Mouse (Mus musculus) midbrain, embryonic 12.5 days (tissue): Measurements from ENCODE around the gene Sptlc2. TPM values are rescaled to one million over a fixed set of nuclear protein-coding genes. Genes with fewer than 3 reads are reported as not detected.

ENCODE experiments used
- ATAC-seq: fragments of 200-750 bp; cut with Nextera tagmentation; 2 replicates; pipeline ENCODE4 v1.8.0; 2017; ENCODE audit warnings: low read depth, moderate TSS enrichment, moderate library complexity; ENCODE audit not compliant: low FRiP score
- H3K27ac ChIP-seq: fragments of 300-500 bp; sonication (generic); replicated peaks from 2 replicates; pipeline ENCODE4 v1.5.1; 2016; ENCODE audit warnings: mild to moderate bottlenecking
- H3K27me3 ChIP-seq: fragments of 300-500 bp; sonication (generic); 2 replicates; pipeline ENCODE4 v1.6.1; 2016; ENCODE audit warnings: mild to moderate bottlenecking
- H3K36me3 ChIP-seq: fragments of 300-500 bp; sonication (generic); 2 replicates; pipeline ENCODE4 v1.6.1; 2016
- H3K4me1 ChIP-seq: fragments of 300-500 bp; sonication (generic); 2 replicates; pipeline ENCODE4 v1.6.1; 2016
- H3K4me2 ChIP-seq: fragments of 300-500 bp; sonication (generic); replicated peaks from 2 replicates; pipeline ENCODE4 v1.6.1; 2016; ENCODE audit warnings: mild to moderate bottlenecking, moderate library complexity
- H3K4me3 ChIP-seq: fragments of 300-500 bp; sonication (generic); 2 replicates; pipeline ENCODE4 v1.5.1; 2016; ENCODE audit warnings: mild to moderate bottlenecking
- H3K9ac ChIP-seq: fragments of 300-500 bp; sonication (generic); replicated peaks from 2 replicates; pipeline ENCODE4 v1.6.1; 2016; ENCODE audit warnings: mild to moderate bottlenecking, moderate library complexity
- H3K9me3 ChIP-seq: fragments of 300-500 bp; sonication (generic); 2 replicates; pipeline ENCODE4 v1.6.1; 2016; ENCODE audit warnings: mild to moderate bottlenecking
- WGBS: fragments of 180-500 bp; shearing (Covaris S2); methylation state at CpG from one replicate; pipeline ENCODE4 v1.1.7; 2016; 5-methylcytosine and 5-hydroxymethylcytosine counted together
- polyA plus RNA-seq: library from polyadenylated mRNA; unstranded; fragments of >200 nt; fragmentation: Nextera tagmentation; extraction: Ambion mirVana; gene quantifications from 2 replicates; pipeline ENCODE4 v1.2.1, GENCODE M21; 2016

Sptlc2 gene
- polyA plus RNA-seq, 1 experiment from 2014 or later: 65.2 TPM

- Histone ChIP-seq H3K4me3 (no peak overlapping the region), H3K27ac (no peak overlapping the region), H3K4me2 (no peak overlapping the region), H3K36me3 (no peaks in the 10 kb centered on the region), H3K4me1 (no peaks in the 10 kb centered on the region), H3K9ac (no peak overlapping the region), H3K27me3 (no peaks in the 10 kb centered on the region), H3K9me3 (no peaks in the 10 kb centered on the region)
- ATAC-seq: no peak
- WGBS: 86% methylated on average over 4 of the region's 4 CpGs
These were observed 5.4 kb upstream of the Sptlc2 start for GRCm38 (mm10) chr12:87393447-87394145.

DNA sequence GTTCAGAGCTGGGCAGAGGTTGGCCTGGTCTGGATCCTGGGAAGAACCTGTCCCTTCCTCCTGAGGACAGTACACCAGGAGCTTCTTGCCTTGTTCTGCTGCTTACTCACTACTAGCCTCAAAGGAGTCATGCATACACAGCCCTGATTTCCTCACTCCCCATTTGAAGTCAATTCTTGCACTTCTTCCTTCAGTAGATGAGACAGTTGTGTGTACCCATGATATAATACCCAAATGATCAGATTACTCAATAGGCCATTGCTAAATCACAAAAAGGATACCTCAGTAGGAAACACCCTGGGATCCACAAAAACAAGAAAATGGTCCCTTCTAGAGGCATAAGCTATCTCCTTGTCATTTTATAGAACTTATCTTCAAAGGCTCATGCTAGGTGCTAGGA is 3.2 kb upstream of the Sptlc2 start:
- no peak overlapping the region for H3K9ac ChIP-seq
- ATAC-seq: no peak
- H3K9me3 ChIP-seq: no peaks in the 10 kb centered on the region

DNA sequence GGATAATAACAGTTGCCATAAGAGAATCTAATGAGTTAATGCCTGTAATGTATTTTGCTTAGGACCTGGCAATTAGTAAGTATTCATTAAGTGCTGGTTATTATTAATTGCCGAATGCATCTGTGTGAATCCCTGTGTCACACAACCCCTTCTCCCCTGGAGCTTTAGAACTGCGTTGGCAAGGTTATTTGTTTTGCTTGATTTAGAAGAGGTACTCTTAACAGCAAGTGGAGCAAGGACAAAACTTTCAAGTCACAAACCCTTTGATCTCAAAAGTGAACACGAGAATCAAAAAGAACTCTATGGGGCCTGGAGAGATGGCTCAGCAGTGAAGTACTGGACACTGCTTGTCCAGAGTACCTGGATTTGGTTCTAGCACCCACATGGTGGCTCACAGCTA is 1.1 kb upstream of the Sptlc2 start:
- no peak overlapping the region for H3K4me3 ChIP-seq
- no peak overlapping the region for H3K27ac ChIP-seq
- 69% methylated on average over 3 of the region's 3 CpGs for WGBS
- H3K9me3 ChIP-seq: no peaks in the 10 kb centered on the region
- no peak for ATAC-seq
- H3K27me3 ChIP-seq: no peaks in the 10 kb centered on the region
- no peaks in the 10 kb centered on the region for H3K36me3 ChIP-seq
- peaks cover 18% of the 10 kb centered on the region for H3K4me1 ChIP-seq
- H3K4me2 ChIP-seq: peak overlapping the region; percentile 51; the same call in 1 of the 2 replicates
- no peak overlapping the region for H3K9ac ChIP-seq

More for the DNA sequence above, 3.2 kb upstream of the Sptlc2 start:
- no peak overlapping the region for H3K4me3 ChIP-seq
- H3K27ac ChIP-seq: no peak overlapping the region
- peaks cover 13% of the 10 kb centered on the region for H3K4me1 ChIP-seq
- no peaks in the 10 kb centered on the region for H3K36me3 ChIP-seq
- H3K4me2 ChIP-seq: no peak overlapping the region
- H3K27me3 ChIP-seq: no peaks in the 10 kb centered on the region

GRCm38 (mm10) chr12:87387171-87388121 is 709 bp downstream of the Sptlc2 start:
- H3K27me3 ChIP-seq: no peaks in the 10 kb centered on the region
- H3K36me3 ChIP-seq: no peaks in the 10 kb centered on the region
- peak overlapping the region; percentile 95 for H3K4me3 ChIP-seq
- whole genome bisulfite sequencing: 2% methylated on average over 63 of the region's 65 CpGs
- peak overlapping the region; percentile 91 for H3K9ac ChIP-seq
- peaks cover 18% of the 10 kb centered on the region for H3K4me1 ChIP-seq
- no peaks in the 10 kb centered on the region for H3K9me3 ChIP-seq
- peak overlapping the region; percentile 58 for H3K27ac ChIP-seq
- peak overlapping the region; percentile 99 for H3K4me2 ChIP-seq
- ATAC-seq: no peak; the same call in none of the 2 replicates

- Histone ChIP-seq H3K4me1 (peaks cover 18% of the 10 kb centered on the region), H3K27ac (no peak overlapping the region), H3K4me2 (no peak overlapping the region), H3K9ac (no peak overlapping the region), H3K9me3 (no peaks in the 10 kb centered on the region), H3K36me3 (no peaks in the 10 kb centered on the region), H3K4me3 (no peak overlapping the region), H3K27me3 (no peaks in the 10 kb centered on the region)
- WGBS: 90% methylated on average over 3 of the region's 3 CpGs
- no peak for ATAC-seq
These were observed 3.1 kb downstream of the Sptlc2 start for GRCm38 (mm10) chr12:87385051-87385450.

GRCm38 (mm10) chr12:87381380-87381682 is 6.8 kb downstream of the Sptlc2 start:
- 76% methylated on average over 2 of the region's 2 CpGs for WGBS
- Histone ChIP-seq H3K27ac (no peak overlapping the region), H3K9ac (no peak overlapping the region), H3K9me3 (no peaks in the 10 kb centered on the region), H3K4me2 (no peak overlapping the region), H3K36me3 (no peaks in the 10 kb centered on the region), H3K4me1 (peaks cover 6% of the 10 kb centered on the region), H3K27me3 (no peaks in the 10 kb centered on the region), H3K4me3 (no peak overlapping the region)
- ATAC-seq: no peak

DNA sequence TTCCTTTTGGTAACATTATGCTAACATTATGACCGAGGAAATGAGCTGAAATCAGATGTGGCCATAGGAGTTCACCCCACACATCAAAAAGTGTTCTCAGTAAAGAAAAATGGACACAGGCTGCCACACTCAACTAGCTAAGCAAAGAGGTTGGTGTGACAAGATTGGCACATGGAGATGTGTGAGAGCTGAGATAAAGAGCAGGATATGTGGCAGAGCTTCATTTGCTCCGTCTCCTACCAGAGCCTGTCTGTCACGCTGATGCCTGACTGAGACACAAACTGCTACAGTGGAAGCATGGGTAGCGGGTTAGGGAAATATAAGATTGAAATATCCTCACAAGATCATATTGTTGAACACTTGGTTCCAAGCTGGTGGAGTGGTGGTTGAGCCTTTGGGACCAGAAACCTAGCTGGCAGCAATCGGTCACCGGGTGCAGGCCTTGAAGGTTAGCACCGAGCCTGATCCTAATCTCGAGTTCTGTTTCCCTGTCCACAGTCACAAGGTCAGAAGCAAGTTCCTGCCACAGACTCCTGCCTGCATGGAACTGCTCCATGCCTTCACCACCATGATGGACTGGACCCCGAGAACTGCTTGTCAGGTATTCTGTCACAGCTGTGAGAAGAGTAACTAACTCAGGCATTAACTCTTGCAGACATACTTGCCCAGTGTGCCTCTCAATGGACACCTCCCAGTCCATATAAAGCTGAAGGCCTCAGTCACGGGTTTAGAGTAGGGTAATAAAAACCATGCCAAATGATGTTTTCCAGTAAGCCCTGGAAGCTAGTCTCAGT is 7.4 kb downstream of the Sptlc2 start:
- no peak overlapping the region for H3K4me2 ChIP-seq
- no peaks in the 10 kb centered on the region for H3K9me3 ChIP-seq
- no peak overlapping the region for H3K27ac ChIP-seq
- 0 out of 2 replicates have a peak, but pooled peaks cover under 1% of the 10 kb centered on the region for H3K4me1 ChIP-seq
- no peaks in the 10 kb centered on the region for H3K36me3 ChIP-seq
- 94% methylated on average over 10 of the region's 10 CpGs for WGBS
- H3K27me3 ChIP-seq: no peaks in the 10 kb centered on the region
- no peak for ATAC-seq
- no peak overlapping the region for H3K9ac ChIP-seq
- no peak overlapping the region for H3K4me3 ChIP-seq

DNA sequence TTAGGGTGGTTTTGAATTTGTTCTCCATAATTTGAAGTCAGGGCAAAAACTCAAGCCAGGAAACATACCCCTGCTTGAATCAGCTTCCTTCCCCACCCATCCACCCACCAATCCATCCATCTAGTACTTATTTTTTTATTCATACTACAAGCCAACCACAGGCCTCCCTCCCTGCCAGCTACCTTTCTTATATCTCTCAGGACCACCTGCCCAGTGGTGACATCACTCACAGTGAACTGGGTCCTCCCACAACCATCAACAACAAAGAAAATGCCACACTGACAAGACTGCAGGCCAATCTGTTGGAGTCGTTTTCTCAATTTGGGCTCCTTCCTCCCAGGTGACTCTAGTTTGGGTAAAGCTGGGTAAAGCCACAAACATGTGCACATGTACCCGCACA is 8.7 kb downstream of the Sptlc2 start:
- Histone ChIP-seq H3K36me3 (no peaks in the 10 kb centered on the region), H3K9ac (no peak overlapping the region), H3K4me3 (no peak overlapping the region), H3K4me1 (no peaks in the 10 kb centered on the region), H3K27me3 (no peaks in the 10 kb centered on the region), H3K9me3 (no peaks in the 10 kb centered on the region), H3K27ac (no peak overlapping the region), H3K4me2 (no peak overlapping the region)
- WGBS: 85% methylated on average over 2 of the region's 2 CpGs
- ATAC-seq: no peak

DNA sequence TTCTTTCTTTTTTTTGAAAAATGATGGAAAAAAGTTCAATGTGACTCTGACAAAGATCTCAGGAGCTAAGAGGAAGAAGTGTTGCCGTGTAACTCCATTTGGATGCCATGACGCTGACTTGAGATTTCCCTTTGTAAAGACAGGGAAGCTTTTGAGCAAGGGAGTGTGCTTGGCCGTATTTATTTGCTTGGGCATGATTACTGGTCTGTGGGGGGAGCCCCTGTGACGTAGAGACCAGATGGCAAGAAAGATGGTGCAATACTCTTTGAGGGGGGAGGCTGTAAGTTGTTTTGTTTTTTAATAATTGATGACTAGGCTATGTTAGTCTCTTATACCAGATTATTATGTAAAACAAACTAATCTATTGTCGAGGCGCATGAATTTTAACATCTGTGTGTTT is 14.0 kb downstream of the Sptlc2 start:
- Histone ChIP-seq H3K9me3 (no peaks in the 10 kb centered on the region), H3K4me3 (no peak overlapping the region), H3K9ac (no peak overlapping the region), H3K27me3 (no peaks in the 10 kb centered on the region), H3K36me3 (no peaks in the 10 kb centered on the region), H3K4me1 (no peaks in the 10 kb centered on the region), H3K4me2 (no peak overlapping the region), H3K27ac (no peak overlapping the region)
- WGBS: 94% methylated on average over 6 of the region's 6 CpGs
- no peak for ATAC-seq

- no peaks in the 10 kb centered on the region for H3K4me1 ChIP-seq
- ATAC-seq: no peak
- H3K4me2 ChIP-seq: no peak overlapping the region
- 0 out of 2 replicates have a peak, but pooled peaks cover 8% of the 10 kb centered on the region for H3K36me3 ChIP-seq
- H3K9ac ChIP-seq: no peak overlapping the region
- H3K27ac ChIP-seq: no peak overlapping the region
- H3K4me3 ChIP-seq: no peak overlapping the region
- WGBS: 85% methylated on average over 2 of the region's 2 CpGs
- H3K27me3 ChIP-seq: no peaks in the 10 kb centered on the region
- H3K9me3 ChIP-seq: no peaks in the 10 kb centered on the region
These were observed 18.8 kb downstream of the Sptlc2 start for GRCm38 (mm10) chr12:87369319-87369718.

- Histone ChIP-seq H3K9me3 (no peaks in the 10 kb centered on the region), H3K27ac (no peak overlapping the region), H3K4me3 (no peak overlapping the region), H3K27me3 (no peaks in the 10 kb centered on the region), H3K9ac (no peak overlapping the region), H3K36me3 (0 out of 2 replicates have a peak, but pooled peaks cover 8% of the 10 kb centered on the region), H3K4me2 (no peak overlapping the region), H3K4me1 (no peaks in the 10 kb centered on the region)
- no peak for ATAC-seq
These were observed 20.1 kb downstream of the Sptlc2 start for GRCm38 (mm10) chr12:87368092-87368491.

- no peak overlapping the region for H3K4me2 ChIP-seq
- 88% methylated on average over 9 of the region's 9 CpGs for WGBS
- no peak for ATAC-seq
These were observed 22.5 kb downstream of the Sptlc2 start for GRCm38 (mm10) chr12:87365676-87366075.

More at GRCm38 (mm10) chr12:87365676-87366075, 22.5 kb downstream of the Sptlc2 start:
- Histone ChIP-seq H3K27ac (no peak overlapping the region), H3K4me3 (no peak overlapping the region), H3K4me1 (no peaks in the 10 kb centered on the region), H3K36me3 (0 out of 2 replicates have a peak, but pooled peaks cover 8% of the 10 kb centered on the region), H3K27me3 (no peaks in the 10 kb centered on the region), H3K9me3 (no peaks in the 10 kb centered on the region), H3K9ac (no peak overlapping the region)
